Mouse (Mus musculus): Measurements from ENCODE around the gene Snf8. TPM values are rescaled to one million over a fixed set of nuclear protein-coding genes. Genes with fewer than 3 reads are reported as not detected.
A peak's percentile ranks its signal among the peaks of the same experiment; 100 is the strongest.

Gene Snf8
- polyA plus RNA-seq, 1 experiment from 2014 or later = 91.8 TPM

- 25% methylated on average over 9 of the region's 9 CpGs for WGBS
Observed at GRCm38 (mm10) chr11:96017941-96018351, 16.7 kb upstream of the Snf8 start.

GRCm38 (mm10) chr11:96020622-96021021, 14.1 kb upstream of the Snf8 start:
- Histone ChIP-seq H3K9ac (ENCODE audit: low read depth, low read length) (no peak overlapping the region), H3K36me3 (ENCODE audit: control insufficient read depth, insufficient read depth) (no peaks in the 10 kb centered on the region), H3K27me3 (replicated peaks; ENCODE audit: control insufficient read depth, insufficient read depth, low read length) (0 out of 2 replicates have a peak, but pooled peaks cover 3% of the 10 kb centered on the region), H3K27ac (ENCODE audit: low read depth, low read length) (no peak overlapping the region), H3K4me2 (replicated peaks; ENCODE audit: low read depth) (no peak overlapping the region), H3K4me1 (replicated peaks; ENCODE audit: control insufficient read depth, insufficient read depth, low read length) (no peaks in the 10 kb centered on the region), H3K4me3 (ENCODE audit: low read depth, low read length) (no peak overlapping the region), H3K9me3 (ENCODE audit: control insufficient read depth) (no peaks in the 10 kb centered on the region)
- 59% methylated on average over 4 of the region's 4 CpGs for WGBS
- TF ChIP-seq CTCF (IDR thresholded peaks at IDR 0.05; ENCODE audit: low read depth) = no peak
- ATAC-seq = no peak

More at GRCm38 (mm10) chr11:96017941-96018351, 16.7 kb upstream of the Snf8 start:
- Histone ChIP-seq H3K9me3 (ENCODE audit: control insufficient read depth) (no peaks in the 10 kb centered on the region), H3K4me2 (replicated peaks; ENCODE audit: low read depth) (no peak overlapping the region), H3K36me3 (ENCODE audit: control insufficient read depth, insufficient read depth) (no peaks in the 10 kb centered on the region), H3K27me3 (replicated peaks; ENCODE audit: control insufficient read depth, insufficient read depth, low read length) (0 out of 2 replicates have a peak, but pooled peaks cover 12% of the 10 kb centered on the region), H3K9ac (ENCODE audit: low read depth, low read length) (no peak overlapping the region), H3K4me1 (replicated peaks; ENCODE audit: control insufficient read depth, insufficient read depth, low read length) (no peaks in the 10 kb centered on the region), H3K4me3 (ENCODE audit: low read depth, low read length) (no peak overlapping the region), H3K27ac (ENCODE audit: low read depth, low read length) (no peak overlapping the region)
- ATAC-seq = no peak
- no peak for TF ChIP-seq CTCF (IDR thresholded peaks at IDR 0.05; ENCODE audit: low read depth)

- 58% methylated on average over 5 of the region's 5 CpGs for WGBS
- H3K36me3 ChIP-seq (ENCODE audit: control insufficient read depth, insufficient read depth) = no peaks in the 10 kb centered on the region
- no peak overlapping the region for H3K27ac ChIP-seq (ENCODE audit: low read depth, low read length)
- H3K9ac ChIP-seq (ENCODE audit: low read depth, low read length) = no peak overlapping the region
- no peak for TF ChIP-seq CTCF (IDR thresholded peaks at IDR 0.05; ENCODE audit: low read depth)
- H3K4me3 ChIP-seq (ENCODE audit: low read depth, low read length) = no peak overlapping the region
- H3K27me3 ChIP-seq (replicated peaks; ENCODE audit: control insufficient read depth, insufficient read depth, low read length) = no peaks in the 10 kb centered on the region
- H3K9me3 ChIP-seq (ENCODE audit: control insufficient read depth) = no peaks in the 10 kb centered on the region
- H3K4me1 ChIP-seq (replicated peaks; ENCODE audit: control insufficient read depth, insufficient read depth, low read length) = no peaks in the 10 kb centered on the region
- no peak overlapping the region for H3K4me2 ChIP-seq (replicated peaks; ENCODE audit: low read depth)
- no peak for ATAC-seq
Observed at GRCm38 (mm10) chr11:96028130-96028529, 6.6 kb upstream of the Snf8 start.

DNA sequence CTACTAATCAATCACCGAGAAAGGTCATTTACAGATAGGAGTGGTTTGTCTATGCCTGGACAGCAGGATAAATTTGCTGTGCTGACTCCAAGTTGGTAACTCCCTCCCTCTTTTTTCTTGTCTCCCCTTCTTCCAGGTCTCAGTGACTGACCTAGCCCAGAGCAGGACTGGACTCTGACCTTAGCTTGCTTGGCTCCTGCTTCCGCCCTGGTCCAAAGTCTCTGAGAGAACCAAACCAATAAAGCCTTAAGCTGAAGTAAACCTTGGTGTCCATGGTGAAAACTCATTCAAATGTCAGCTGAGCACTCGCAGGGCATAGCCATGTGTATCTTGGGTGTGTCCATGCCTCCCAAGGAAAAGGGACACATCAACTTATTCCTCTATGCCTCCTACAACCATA, 4.1 kb upstream of the Snf8 start:
- Histone ChIP-seq H3K4me2 (replicated peaks; ENCODE audit: low read depth) (no peak overlapping the region), H3K36me3 (ENCODE audit: control insufficient read depth, insufficient read depth) (no peaks in the 10 kb centered on the region), H3K9ac (ENCODE audit: low read depth, low read length) (no peak overlapping the region), H3K27ac (ENCODE audit: low read depth, low read length) (peak overlapping the region; percentile 74), H3K27me3 (replicated peaks; ENCODE audit: control insufficient read depth, insufficient read depth, low read length) (no peaks in the 10 kb centered on the region), H3K9me3 (ENCODE audit: control insufficient read depth) (no peaks in the 10 kb centered on the region), H3K4me3 (ENCODE audit: low read depth, low read length) (no peak overlapping the region), H3K4me1 (replicated peaks; ENCODE audit: control insufficient read depth, insufficient read depth, low read length) (peaks cover 4% of the 10 kb centered on the region)
- WGBS = 37% methylated on average over 3 of the region's 3 CpGs
- peak; percentile 93 for ATAC-seq
- TF ChIP-seq CTCF (IDR thresholded peaks at IDR 0.05; ENCODE audit: low read depth) = no peak

DNA sequence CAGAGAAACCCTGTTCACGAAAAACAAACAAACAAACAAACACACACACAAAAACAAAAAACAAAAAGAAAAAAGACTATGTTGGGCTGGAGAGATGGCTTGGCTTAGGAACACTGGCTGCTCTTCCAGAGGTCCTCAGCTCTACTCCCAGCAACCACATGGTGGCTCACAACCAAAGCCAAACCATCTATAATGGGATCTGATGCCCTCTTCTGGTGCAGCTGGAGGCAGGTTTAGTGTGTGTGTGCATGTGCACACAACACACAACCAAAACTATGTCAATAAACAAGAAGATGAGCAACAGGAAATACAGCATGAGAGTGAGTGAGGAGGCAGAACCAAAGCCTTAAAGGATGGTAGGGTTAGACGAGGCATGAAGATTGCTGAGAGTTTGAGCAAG, 3.0 kb upstream of the Snf8 start:
- Histone ChIP-seq H3K4me2 (replicated peaks; ENCODE audit: low read depth) (no peak overlapping the region), H3K9me3 (ENCODE audit: control insufficient read depth) (no peaks in the 10 kb centered on the region), H3K9ac (ENCODE audit: low read depth, low read length) (no peak overlapping the region), H3K27me3 (replicated peaks; ENCODE audit: control insufficient read depth, insufficient read depth, low read length) (no peaks in the 10 kb centered on the region), H3K4me3 (ENCODE audit: low read depth, low read length) (no peak overlapping the region), H3K36me3 (ENCODE audit: control insufficient read depth, insufficient read depth) (no peaks in the 10 kb centered on the region), H3K27ac (ENCODE audit: low read depth, low read length) (no peak overlapping the region), H3K4me1 (replicated peaks; ENCODE audit: control insufficient read depth, insufficient read depth, low read length) (peaks cover 4% of the 10 kb centered on the region)
- peak; percentile 60 for TF ChIP-seq CTCF (IDR thresholded peaks at IDR 0.05; ENCODE audit: low read depth)
- 86% methylated on average over 2 of the region's 2 CpGs for WGBS
- ATAC-seq = no peak

DNA sequence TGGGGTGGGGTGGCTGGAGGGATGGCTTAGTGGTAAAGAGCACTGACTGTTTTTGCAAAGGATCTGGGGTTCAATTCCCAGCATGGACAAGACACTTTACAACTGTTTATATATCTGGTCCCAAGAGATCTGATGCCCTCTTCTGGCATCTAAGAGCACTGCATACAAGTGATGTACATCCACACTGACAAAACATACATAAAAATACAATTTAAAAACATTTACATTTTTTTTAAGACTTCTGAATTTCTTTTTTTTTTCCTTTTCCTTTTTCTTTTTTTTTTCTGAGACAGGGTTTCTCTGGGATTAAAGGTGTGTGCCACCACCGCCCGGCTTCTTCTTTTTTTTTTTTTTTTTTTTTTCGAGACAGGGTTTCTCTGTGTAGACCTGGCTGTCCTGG, 1.4 kb upstream of the Snf8 start:
- no peak overlapping the region for H3K9ac ChIP-seq (ENCODE audit: low read depth, low read length)
- H3K4me1 ChIP-seq (replicated peaks; ENCODE audit: control insufficient read depth, insufficient read depth, low read length) = peaks cover 4% of the 10 kb centered on the region
- H3K27ac ChIP-seq (ENCODE audit: low read depth, low read length) = no peak overlapping the region
- H3K27me3 ChIP-seq (replicated peaks; ENCODE audit: control insufficient read depth, insufficient read depth, low read length) = no peaks in the 10 kb centered on the region
- WGBS = 100% methylated on average over 3 of the region's 3 CpGs
- H3K9me3 ChIP-seq (ENCODE audit: control insufficient read depth) = no peaks in the 10 kb centered on the region
- TF ChIP-seq CTCF (IDR thresholded peaks at IDR 0.05; ENCODE audit: low read depth) = peak; percentile 64
- H3K4me2 ChIP-seq (replicated peaks; ENCODE audit: low read depth) = no peak overlapping the region
- ATAC-seq = no peak
- peaks cover 7% of the 10 kb centered on the region; the same call in 1 of the 2 replicates for H3K36me3 ChIP-seq (ENCODE audit: control insufficient read depth, insufficient read depth)
- no peak overlapping the region for H3K4me3 ChIP-seq (ENCODE audit: low read depth, low read length)

GRCm38 (mm10) chr11:96034116-96034515, 569 bp upstream of the Snf8 start:
- ATAC-seq = no peak
- Histone ChIP-seq H3K9me3 (ENCODE audit: control insufficient read depth) (no peaks in the 10 kb centered on the region), H3K27ac (ENCODE audit: low read depth, low read length) (peak overlapping the region; percentile 66), H3K4me2 (replicated peaks; ENCODE audit: low read depth) (peak overlapping the region; percentile 87), H3K9ac (ENCODE audit: low read depth, low read length) (peak overlapping the region; percentile 79), H3K4me3 (ENCODE audit: low read depth, low read length) (peak overlapping the region; percentile 88), H3K4me1 (replicated peaks; ENCODE audit: control insufficient read depth, insufficient read depth, low read length) (peaks cover 4% of the 10 kb centered on the region), H3K27me3 (replicated peaks; ENCODE audit: control insufficient read depth, insufficient read depth, low read length) (no peaks in the 10 kb centered on the region), H3K36me3 (ENCODE audit: control insufficient read depth, insufficient read depth) (peaks cover 10% of the 10 kb centered on the region)
- TF ChIP-seq CTCF (IDR thresholded peaks at IDR 0.05; ENCODE audit: low read depth) = no peak
- WGBS = 50% methylated on average over 8 of the region's 8 CpGs

Data from intestine, postnatal 0 days (tissue).